Mouse (Mus musculus): ENCODE results near the gene March2. TPM values are rescaled to one million over a fixed set of nuclear protein-coding genes. Genes with fewer than 3 reads are reported as not detected.

March2 gene
- polyA plus RNA-seq (2017; shearing (Covaris generic)), result 85.9 TPM

GRCm38 (mm10) chr17:33718384-33718881, at the start of gene March2:
TSS of gene March2 (minus strand) at chr17:33718670.

GRCm38 (mm10) chr17:33760255-33761165, 42.0 kb upstream of the March2 start, which contains the start of gene Rab11b:
TSS of gene Rab11b (minus strand) at chr17:33760530.

DNA sequence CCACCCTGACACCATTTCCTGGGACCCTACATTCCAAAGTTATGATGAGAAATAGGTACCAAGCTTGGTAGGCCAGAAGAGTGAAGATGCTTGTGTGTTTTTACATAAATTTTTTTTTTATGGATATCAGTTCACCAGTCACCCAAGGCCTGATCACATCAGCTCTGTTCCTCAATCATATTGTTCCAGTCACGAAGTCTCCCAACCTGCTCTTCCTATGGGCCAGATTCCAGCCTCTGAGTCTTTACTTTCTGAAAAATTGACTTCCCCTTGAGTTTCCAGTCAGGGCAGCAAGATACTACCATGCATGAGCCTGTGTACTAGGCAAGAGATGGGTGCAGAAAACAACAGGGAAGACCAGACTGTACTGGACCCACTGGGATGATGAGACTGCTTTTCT, 31.7 kb downstream of the March2 start, which contains the start of gene Hnrnpm:
Gene Hnrnpm (minus strand): TSS at position 101 of the 400 bp plus-strand sequence.

GRCm38 (mm10) chr17:33637516-33638276, 80.8 kb downstream of the March2 start, which contains the start of gene Pram1:
TSS of gene Pram1 (plus strand) at chr17:33638056.

Other genes starting within 250 kb of the March2 start
- 100 TPM for gene Adamts10, start 194.5 kb downstream of the March2 start, polyA plus RNA-seq (2017; shearing (Covaris generic))
- 146 TPM for gene Myo1f, start 163.0 kb downstream of the March2 start, polyA plus RNA-seq (2017; shearing (Covaris generic))
- 33.1 TPM for gene Zfp414, start 89.6 kb downstream of the March2 start, polyA plus RNA-seq (2017; shearing (Covaris generic))
- not detected for gene Pram1, start 80.6 kb downstream of the March2 start, polyA plus RNA-seq (2017; shearing (Covaris generic))
- gene Hnrnpm, start 31.8 kb downstream of the March2 start, polyA plus RNA-seq (2017; shearing (Covaris generic)), result 318 TPM
- 315 TPM for gene Rab11b, start 41.9 kb upstream of the March2 start, polyA plus RNA-seq (2017; shearing (Covaris generic))
- 0.39 TPM for gene Angptl4, start 63.2 kb upstream of the March2 start, polyA plus RNA-seq (2017; shearing (Covaris generic))
- gene Kank3, start 91.8 kb upstream of the March2 start, polyA plus RNA-seq (2017; shearing (Covaris generic)), result 2.5 TPM
- gene Rps28, start 105.9 kb upstream of the March2 start, polyA plus RNA-seq (2017; shearing (Covaris generic)), result 1,034 TPM
- 205 TPM for gene Ndufa7, start 105.9 kb upstream of the March2 start, polyA plus RNA-seq (2017; shearing (Covaris generic))
- 16.6 TPM for gene Cd320, start 124.4 kb upstream of the March2 start, polyA plus RNA-seq (2017; shearing (Covaris generic))
- not detected for gene Gm7029, start 155.2 kb upstream of the March2 start, polyA plus RNA-seq (2017; shearing (Covaris generic))
- gene Kifc1, start 172.0 kb upstream of the March2 start, polyA plus RNA-seq (2017; shearing (Covaris generic)), result 2.4 TPM
- gene Platr17, start 186.5 kb upstream of the March2 start, polyA plus RNA-seq (2017; shearing (Covaris generic)), result 3.3 TPM
- gene Daxx, start 190.7 kb upstream of the March2 start, polyA plus RNA-seq (2017; shearing (Covaris generic)), result 58.7 TPM
- 359 TPM for gene Tapbp, start 197.2 kb upstream of the March2 start, polyA plus RNA-seq (2017; shearing (Covaris generic))
- 18.9 TPM for gene Zbtb22, start 197.2 kb upstream of the March2 start, polyA plus RNA-seq (2017; shearing (Covaris generic))
- 91.0 TPM for gene Rgl2, start 210.9 kb upstream of the March2 start, polyA plus RNA-seq (2017; shearing (Covaris generic))
- gene Pfdn6, start 221.7 kb upstream of the March2 start, polyA plus RNA-seq (2017; shearing (Covaris generic)), result 83.7 TPM
- 38.7 TPM for gene Wdr46, start 222.0 kb upstream of the March2 start, polyA plus RNA-seq (2017; shearing (Covaris generic))
- 7.9 TPM for gene B3galt4, start 232.8 kb upstream of the March2 start, polyA plus RNA-seq (2017; shearing (Covaris generic))
- gene Vps52, start 237.1 kb upstream of the March2 start, polyA plus RNA-seq (2017; shearing (Covaris generic)), result 48.6 TPM
- gene Rps18, start 237.3 kb upstream of the March2 start, polyA plus RNA-seq (2017; shearing (Covaris generic)), result 2,421 TPM